Mouse (Mus musculus) intestine, embryonic 14.5 days (tissue): Measurements from ENCODE around the gene Slc35a1. TPM values are rescaled to one million over a fixed set of nuclear protein-coding genes. Genes with fewer than 3 reads are reported as not detected.

ENCODE experiments used
- ATAC-seq: fragments of 200-750 bp; cut with Nextera tagmentation; replicated peaks from 2 replicates; pipeline ENCODE4 v1.8.0; 2017; ENCODE audit warnings: low read depth, moderate number of reproducible peaks, moderate TSS enrichment, moderate library complexity; ENCODE audit not compliant: low FRiP score, low TSS enrichment
- DNase-seq: peaks from one replicate; pipeline ENCODE4 v3.0.0-alpha.2; 2018; ENCODE audit warnings: low spot score
- H3K27ac ChIP-seq: fragments of 300-500 bp; sonication (generic); 2 replicates; pipeline ENCODE4 v1.5.1; 2014; ENCODE audit warnings: low read depth, mild to moderate bottlenecking, control low read depth
- H3K27me3 ChIP-seq: fragments of 300-500 bp; sonication (generic); replicated peaks from 2 replicates; pipeline ENCODE4 v1.6.1; 2014; ENCODE audit warnings: low read length, control low read depth; ENCODE audit not compliant: control insufficient read depth, insufficient read depth
- H3K36me3 ChIP-seq: fragments of 300-500 bp; sonication (generic); 2 replicates; pipeline ENCODE4 v1.6.1; 2014; ENCODE audit warnings: low read length, control low read depth; ENCODE audit not compliant: control insufficient read depth, insufficient read depth
- H3K4me1 ChIP-seq: fragments of 300-500 bp; sonication (generic); replicated peaks from 2 replicates; pipeline ENCODE4 v1.6.1; 2014; ENCODE audit warnings: low read length, control low read depth, mixed read lengths; ENCODE audit not compliant: control insufficient read depth, insufficient read depth
- H3K4me2 ChIP-seq: fragments of 300-500 bp; sonication (generic); 2 replicates; pipeline ENCODE4 v1.6.1; 2014; ENCODE audit warnings: low read length
- H3K4me3 ChIP-seq: fragments of 300-500 bp; sonication (generic); 2 replicates; pipeline ENCODE4 v1.5.1; 2014; ENCODE audit warnings: low read depth, low read length, control low read depth, mixed read lengths
- H3K9ac ChIP-seq: fragments of 300-500 bp; sonication (generic); 2 replicates; pipeline ENCODE4 v1.6.1; 2014; ENCODE audit warnings: mild to moderate bottlenecking, low read length
- H3K9me3 ChIP-seq: fragments of 300-500 bp; sonication (generic); 2 replicates; pipeline ENCODE4 v1.6.1; 2016; ENCODE audit warnings: low read length, control low read depth; ENCODE audit not compliant: control insufficient read depth
- WGBS: fragments of 180-500 bp; shearing (Covaris S2); extraction: QIAGEN DNeasy Blood & Tissue Kit; methylation state at CpG from one replicate; pipeline ENCODE4 v1.1.7; 2014; 5-methylcytosine and 5-hydroxymethylcytosine counted together
- polyA plus RNA-seq: library from polyadenylated mRNA; unstranded; fragments of >200 nt; fragmentation: Nextera tagmentation; extraction: Ambion mirVana; gene quantifications from 2 replicates; pipeline ENCODE4 v1.2.1, GENCODE M21; 2014

The Slc35a1 gene
- polyA plus RNA-seq, 1 experiment from 2014 or later: 69.2 TPM

GRCm38 (mm10) chr4:34673721-34674120 is 13.5 kb downstream of the Slc35a1 start:
- no peak overlapping the region for H3K4me2 ChIP-seq
- H3K9ac ChIP-seq: no peak overlapping the region
- no peaks in the 10 kb centered on the region for H3K4me1 ChIP-seq
- ATAC-seq: no peak
- H3K27ac ChIP-seq: no peak overlapping the region
- peaks cover 50% of the 10 kb centered on the region for H3K36me3 ChIP-seq
- no peak for DNase-seq
- no peak overlapping the region for H3K4me3 ChIP-seq
- WGBS: 92% methylated on average over 5 of the region's 5 CpGs
- no peaks in the 10 kb centered on the region for H3K9me3 ChIP-seq
- H3K27me3 ChIP-seq: no peaks in the 10 kb centered on the region

- peaks cover 67% of the 10 kb centered on the region for H3K36me3 ChIP-seq
Measured at GRCm38 (mm10) chr4:34667923-34668322, 19.3 kb downstream of the Slc35a1 start.

GRCm38 (mm10) chr4:34661927-34662326 is 25.3 kb downstream of the Slc35a1 start:
- Histone ChIP-seq H3K4me1 (no peaks in the 10 kb centered on the region), H3K9me3 (no peaks in the 10 kb centered on the region), H3K4me2 (no peak overlapping the region), H3K4me3 (no peak overlapping the region), H3K36me3 (peaks cover 88% of the 10 kb centered on the region), H3K27ac (no peak overlapping the region), H3K9ac (no peak overlapping the region), H3K27me3 (no peaks in the 10 kb centered on the region)
- ATAC-seq (no peak), DNase-seq (no peak)
- 80% methylated on average over 6 of the region's 6 CpGs for WGBS

More at GRCm38 (mm10) chr4:34667923-34668322, 19.3 kb downstream of the Slc35a1 start:
- Histone ChIP-seq H3K9me3 (no peaks in the 10 kb centered on the region), H3K4me1 (no peaks in the 10 kb centered on the region), H3K4me2 (no peak overlapping the region), H3K9ac (no peak overlapping the region), H3K27me3 (no peaks in the 10 kb centered on the region), H3K4me3 (no peak overlapping the region), H3K27ac (no peak overlapping the region)
- 94% methylated on average over 5 of the region's 5 CpGs for WGBS
- DNase-seq (no peak), ATAC-seq (no peak)

GRCm38 (mm10) chr4:34661514-34661913 is 25.7 kb downstream of the Slc35a1 start:
- Histone ChIP-seq H3K4me3 (no peak overlapping the region), H3K9ac (no peak overlapping the region), H3K36me3 (peaks cover 89% of the 10 kb centered on the region), H3K9me3 (no peaks in the 10 kb centered on the region), H3K4me2 (no peak overlapping the region), H3K27me3 (no peaks in the 10 kb centered on the region), H3K4me1 (no peaks in the 10 kb centered on the region), H3K27ac (no peak overlapping the region)
- WGBS: 96% methylated on average over 2 of the region's 2 CpGs
- ATAC-seq (no peak), DNase-seq (no peak)

- peaks cover 90% of the 10 kb centered on the region for H3K36me3 ChIP-seq
Measured at GRCm38 (mm10) chr4:34659012-34659411, 28.2 kb downstream of the Slc35a1 start.

GRCm38 (mm10) chr4:34656101-34656500 is 31.1 kb downstream of the Slc35a1 start:
- H3K4me1 ChIP-seq: no peaks in the 10 kb centered on the region
- H3K9ac ChIP-seq: no peak overlapping the region
- H3K27ac ChIP-seq: no peak overlapping the region
- no peak overlapping the region for H3K4me2 ChIP-seq
- ATAC-seq (no peak), DNase-seq (no peak)
- 94% methylated on average over 10 of the region's 10 CpGs for WGBS
- H3K4me3 ChIP-seq: no peak overlapping the region
- no peaks in the 10 kb centered on the region for H3K27me3 ChIP-seq
- H3K9me3 ChIP-seq: no peaks in the 10 kb centered on the region
- H3K36me3 ChIP-seq: peaks cover 90% of the 10 kb centered on the region

More at GRCm38 (mm10) chr4:34659012-34659411, 28.2 kb downstream of the Slc35a1 start:
- 87% methylated on average over 2 of the region's 2 CpGs for WGBS
- Histone ChIP-seq H3K4me3 (no peak overlapping the region), H3K4me1 (no peaks in the 10 kb centered on the region), H3K4me2 (no peak overlapping the region), H3K27ac (no peak overlapping the region), H3K9me3 (no peaks in the 10 kb centered on the region), H3K9ac (no peak overlapping the region), H3K27me3 (no peaks in the 10 kb centered on the region)
- DNase-seq (no peak), ATAC-seq (no peak)

- Histone ChIP-seq H3K4me3 (no peak overlapping the region), H3K9me3 (no peaks in the 10 kb centered on the region), H3K4me2 (no peak overlapping the region), H3K9ac (no peak overlapping the region), H3K4me1 (no peaks in the 10 kb centered on the region), H3K36me3 (peaks cover 72% of the 10 kb centered on the region), H3K27ac (no peak overlapping the region), H3K27me3 (no peaks in the 10 kb centered on the region)
- DNase-seq (no peak), ATAC-seq (no peak)
- 92% methylated on average over 7 of the region's 7 CpGs for WGBS
Measured at GRCm38 (mm10) chr4:34653179-34653578, 34.1 kb downstream of the Slc35a1 start.

GRCm38 (mm10) chr4:34644779-34645178 is 42.5 kb downstream of the Slc35a1 start:
- H3K27ac ChIP-seq: no peak overlapping the region
- no peak overlapping the region for H3K4me3 ChIP-seq
- H3K9ac ChIP-seq: no peak overlapping the region
- peaks cover 61% of the 10 kb centered on the region for H3K36me3 ChIP-seq
- no peaks in the 10 kb centered on the region for H3K9me3 ChIP-seq
- no peaks in the 10 kb centered on the region for H3K27me3 ChIP-seq
- no peak overlapping the region for H3K4me2 ChIP-seq
- DNase-seq (no peak), ATAC-seq (no peak)
- H3K4me1 ChIP-seq: no peaks in the 10 kb centered on the region

GRCm38 (mm10) chr4:34640731-34641130 is 46.5 kb downstream of the Slc35a1 start:
- ATAC-seq: no peak
- peaks cover 40% of the 10 kb centered on the region for H3K36me3 ChIP-seq
- 90% methylated on average over 3 of the region's 3 CpGs for WGBS
- no peak overlapping the region for H3K4me2 ChIP-seq
- no peaks in the 10 kb centered on the region for H3K9me3 ChIP-seq
- H3K27me3 ChIP-seq: no peaks in the 10 kb centered on the region
- H3K4me1 ChIP-seq: no peaks in the 10 kb centered on the region
- DNase-seq: no peak
- H3K9ac ChIP-seq: no peak overlapping the region
- H3K4me3 ChIP-seq: no peak overlapping the region
- no peak overlapping the region for H3K27ac ChIP-seq
